Comparison of ENCODE assay signal across 23 mouse cellular contexts in the genomic region with DNA sequence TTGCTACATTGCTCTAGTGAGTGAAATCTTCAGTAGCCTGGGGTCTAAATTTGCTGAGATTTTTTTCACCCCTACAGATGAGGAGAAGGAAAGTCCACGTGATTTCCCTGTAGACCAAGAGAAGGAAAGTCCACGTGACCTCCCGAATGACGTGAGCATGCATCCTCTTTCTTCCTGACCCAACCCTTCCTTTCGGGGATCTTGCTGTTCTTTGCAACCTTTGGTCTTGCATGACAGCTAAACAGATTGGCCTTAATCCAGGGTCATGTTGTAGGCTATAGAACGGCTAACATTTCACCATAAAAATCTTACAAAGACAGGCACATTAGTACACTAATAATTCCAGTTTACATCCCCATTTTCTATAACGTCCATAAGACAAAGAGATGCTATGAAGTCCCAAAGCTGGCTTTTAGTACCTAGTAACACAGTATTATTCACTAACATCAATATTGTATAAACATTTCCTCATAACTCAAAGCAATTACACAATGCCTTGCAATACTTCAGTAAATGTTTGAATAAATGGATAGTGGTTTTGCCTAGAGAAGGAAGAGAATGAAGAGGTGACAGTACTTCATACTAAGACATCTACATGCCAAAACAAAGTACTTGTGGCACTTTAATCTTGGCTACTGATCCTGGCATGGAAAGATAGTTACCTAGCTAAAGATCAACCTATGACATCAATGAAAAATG. TPM values are rescaled to one million over a fixed set of nuclear protein-coding genes. Genes with fewer than 3 reads are reported as not detected.
DNase-seq lines count a peak whose midpoint lies in the region; ATAC-seq and TF ChIP-seq lines count a peak whose summit lies in the region.
"Had no signal": no experiment of that assay in that cellular context is flagged by ENCODE, and none has a peak within 500 bp of the region (broad histone marks: within the 10 kb centered on the region; RNA-seq: fewer than 3 reads in every experiment).

No protein-coding gene starts in this region.

- H3K9ac ChIP-seq in intestine, embryonic 14.5 days (ENCODE audit: low read length): no peak overlapping the region
- no peak overlapping the region for H3K9ac ChIP-seq in intestine, embryonic 15.5 days
- H3K9ac ChIP-seq in intestine, postnatal 0 days (ENCODE audit: low read depth, low read length): no peak overlapping the region
- H3K9ac ChIP-seq: forebrain, postnatal 0 days; heart, embryonic 12.5 days; liver, embryonic 13.5 days had no signal

- H3K4me3 ChIP-seq in intestine, embryonic 14.5 days (ENCODE audit: low read depth, low read length): no peak overlapping the region
- no peak overlapping the region for H3K4me3 ChIP-seq in intestine, embryonic 15.5 days (replicated peaks)
- no peak overlapping the region for H3K4me3 ChIP-seq in lung, adult 2 months (replicated peaks; ENCODE audit: extremely low read depth, low read depth, low read length)
- H3K4me3 ChIP-seq in intestine, postnatal 0 days (ENCODE audit: low read depth, low read length): no peak overlapping the region
- H3K4me3 ChIP-seq: gastrocnemius, adult 2 months; heart, embryonic 12.5 days; liver, embryonic 13.5 days had no signal

- H3K4me2 ChIP-seq in intestine, embryonic 14.5 days (ENCODE audit: low read length): no peak overlapping the region
- H3K4me2 ChIP-seq in intestine, embryonic 15.5 days (replicated peaks): no peak overlapping the region
- H3K4me2 ChIP-seq in intestine, postnatal 0 days (replicated peaks; ENCODE audit: low read depth): no peak overlapping the region
- H3K4me2 ChIP-seq: heart, embryonic 12.5 days; liver, embryonic 13.5 days had no signal

- no peak for TF ChIP-seq CTCF in lung, adult 2 months (IDR thresholded peaks at IDR 0.05; ENCODE audit: insufficient read depth, low read length)
- TF ChIP-seq CTCF in intestine, postnatal 0 days (IDR thresholded peaks at IDR 0.05; ENCODE audit: low read depth): no peak

- H3K4me1 ChIP-seq in intestine, embryonic 14.5 days (replicated peaks; ENCODE audit: control insufficient read depth, insufficient read depth, low read length): no peaks in the 10 kb centered on the region
- no peaks in the 10 kb centered on the region for H3K4me1 ChIP-seq in intestine, embryonic 15.5 days (replicated peaks)
- H3K4me1 ChIP-seq in lung, adult 2 months (ENCODE audit: control insufficient read depth, insufficient read depth, low read length): peaks cover 13% of the 10 kb centered on the region
- H3K4me1 ChIP-seq in intestine, postnatal 0 days (replicated peaks; ENCODE audit: control insufficient read depth, insufficient read depth, low read length): no peaks in the 10 kb centered on the region; the same call in 1 of the 2 replicates

- H3K36me3 ChIP-seq in intestine, embryonic 14.5 days (ENCODE audit: control insufficient read depth, insufficient read depth, low read length): peaks cover 96% of the 10 kb centered on the region
- peaks cover 21% of the 10 kb centered on the region for H3K36me3 ChIP-seq in intestine, embryonic 15.5 days
- peaks cover 54% of the 10 kb centered on the region for H3K36me3 ChIP-seq in intestine, postnatal 0 days (ENCODE audit: control insufficient read depth, insufficient read depth)

- 90% methylated on average over 7 of the region's 7 CpGs for WGBS in intestine, embryonic 14.5 days
- 80% methylated on average over 7 of the region's 7 CpGs for WGBS in intestine, embryonic 15.5 days
- 52% methylated on average over 7 of the region's 7 CpGs for WGBS in lung, adult 2 months
- WGBS in intestine, postnatal 0 days: 49% methylated on average over 7 of the region's 7 CpGs

- no peak overlapping the region for H3K27ac ChIP-seq in intestine, embryonic 14.5 days (ENCODE audit: low read depth)
- H3K27ac ChIP-seq in intestine, embryonic 15.5 days: no peak overlapping the region
- peak overlapping the region; percentile 60; the same call in 1 of the 2 replicates for H3K27ac ChIP-seq in intestine, postnatal 0 days (ENCODE audit: low read depth, low read length)
- H3K27ac ChIP-seq: gastrocnemius, adult 2 months; hindbrain, postnatal 0 days; liver, embryonic 13.5 days had no signal

- no peaks in the 10 kb centered on the region for H3K27me3 ChIP-seq in intestine, embryonic 14.5 days (replicated peaks; ENCODE audit: control insufficient read depth, insufficient read depth, low read length)
- H3K27me3 ChIP-seq in intestine, embryonic 15.5 days (replicated peaks): no peaks in the 10 kb centered on the region
- H3K27me3 ChIP-seq in intestine, postnatal 0 days (replicated peaks; ENCODE audit: control insufficient read depth, insufficient read depth, low read length): no peaks in the 10 kb centered on the region
- H3K27me3 ChIP-seq: heart, embryonic 12.5 days; liver, embryonic 13.5 days had no signal

- H3K9me3 ChIP-seq in intestine, embryonic 14.5 days (ENCODE audit: control insufficient read depth, low read length): no peaks in the 10 kb centered on the region
- no peaks in the 10 kb centered on the region for H3K9me3 ChIP-seq in intestine, embryonic 15.5 days
- no peaks in the 10 kb centered on the region for H3K9me3 ChIP-seq in intestine, postnatal 0 days (ENCODE audit: control insufficient read depth)
- H3K9me3 ChIP-seq: heart, embryonic 12.5 days; liver, embryonic 13.5 days had no signal

- no peak for ATAC-seq in intestine, embryonic 14.5 days (replicated peaks; ENCODE audit: low FRiP score, low TSS enrichment, low read depth)
- no peak for ATAC-seq in intestine, embryonic 15.5 days
- ATAC-seq in intestine, postnatal 0 days: peak; percentile 75
- ATAC-seq in monocyte, adult 5-6 weeks (replicated peaks; ENCODE audit: insufficient number of reproducible peaks, low FRiP score, low TSS enrichment, poor library complexity, severe bottlenecking): 0 out of 2 replicates have a peak, but pooled peaks have one; percentile 29
- ATAC-seq in inflammation-experienced regulatory T-cells, adult 6 months: no peak
- ATAC-seq: forebrain, postnatal 0 days; hindbrain, postnatal 0 days had no signal

- TF ChIP-seq POLR2A in lung, adult 2 months (IDR thresholded peaks at IDR 0.05; ENCODE audit: borderline replicate concordance, extremely low read depth, low read depth, low read length): no peak

- DNase-seq in intestine, embryonic 14.5 days (ENCODE audit: low spot score): peak; percentile 25
- DNase-seq in lung, adult 18-20 months: peak; percentile 41 to 66
- no peak for DNase-seq in lung, adult 2 months
- DNase-seq in frontal cortex, adult 2 months (ENCODE audit: extremely low spot score in 1 of 2, low spot score in 1 of 2): no peak
- DNase-seq: adrenal gland, postnatal 36 days; cerebellum, adult 8-10 months; forebrain, postnatal 0 days; gastrocnemius, adult 2 months; heart, postnatal 36 days; layer of hippocampus, postnatal 36 days; left cerebral cortex, postnatal 4 days; liver, embryonic 13.5 days; midbrain, embryonic 14.5 days; right cerebral cortex, adult 18-20 months had no signal

RNA-seq across cellular contexts. Expression of a gene that starts 21.2 kb away (rescaled TPM):
- polyA plus RNA-seq in intestine, embryonic 14.5 days (2014; fragmentation: Nextera tagmentation; extraction: Ambion mirVana): 0.93 and 1.6 TPM in 2 replicates
- polyA plus RNA-seq in intestine, embryonic 15.5 days (2015; fragmentation: Nextera tagmentation; extraction: Ambion mirVana): 1.9 and 2.8 TPM in 2 replicates
- polyA plus RNA-seq in lung, adult 2 months (2012; rRNA removed): 0.24 TPM in 1 of 2 replicates, not detected in the other
- polyA plus RNA-seq in intestine, postnatal 0 days (2015; fragmentation: Nextera tagmentation; extraction: Ambion mirVana): 0.43 and 0.80 TPM in 2 replicates
- not detected in 3 replicates for total RNA-seq in monocyte, adult 5-6 weeks (2017)
- 0.53 and 0.58 TPM in 2 replicates for polyA plus RNA-seq in frontal cortex, adult 2 months (2012; rRNA removed)
- polyA plus RNA-seq in inflammation-experienced regulatory T-cells, adult 6 months (2017; shearing (Covaris generic)): not detected
- total RNA-seq: heart, postnatal 36 days; hindbrain, postnatal 0 days; layer of hippocampus, adult 18-20 months; layer of hippocampus, postnatal 36 days had no signal

RNA-seq across cellular contexts. Expression of a gene that starts 27.3 kb away (rescaled TPM):
- polyA plus RNA-seq in intestine, embryonic 14.5 days (2014; fragmentation: Nextera tagmentation; extraction: Ambion mirVana): 38.6 and 42.2 TPM in 2 replicates
- 49.9 and 53.6 TPM in 2 replicates for polyA plus RNA-seq in intestine, embryonic 15.5 days (2015; fragmentation: Nextera tagmentation; extraction: Ambion mirVana)
- polyA plus RNA-seq in lung, adult 2 months (2012; rRNA removed): 77.5 and 84.7 TPM in 2 replicates
- 17.6 and 18.2 TPM in 2 replicates for polyA plus RNA-seq in intestine, postnatal 0 days (2015; fragmentation: Nextera tagmentation; extraction: Ambion mirVana)
- 15.6 to 22.0 TPM (median 18.4 TPM) in 3 replicates for total RNA-seq in monocyte, adult 5-6 weeks (2017)
- 188 and 230 TPM in 2 replicates for polyA plus RNA-seq in frontal cortex, adult 2 months (2012; rRNA removed)
- 10 to 100 TPM; 15.6 to 26.4 (median 18.1) TPM for polyA plus RNA-seq in inflammation-experienced regulatory T-cells, adult 6 months (2017; shearing (Covaris generic))

RNA-seq across cellular contexts. Expression of a gene that starts 32.2 kb away (rescaled TPM):
- polyA plus RNA-seq in intestine, embryonic 14.5 days (2014; fragmentation: Nextera tagmentation; extraction: Ambion mirVana): 171 and 182 TPM in 2 replicates
- polyA plus RNA-seq in intestine, embryonic 15.5 days (2015; fragmentation: Nextera tagmentation; extraction: Ambion mirVana): 165 and 183 TPM in 2 replicates
- polyA plus RNA-seq in lung, adult 2 months (2012; rRNA removed): 15.9 and 29.5 TPM in 2 replicates
- polyA plus RNA-seq in intestine, postnatal 0 days (2015; fragmentation: Nextera tagmentation; extraction: Ambion mirVana): 99.6 and 101 TPM in 2 replicates
- 156 to 172 TPM (median 164 TPM) in 3 replicates for total RNA-seq in monocyte, adult 5-6 weeks (2017)
- polyA plus RNA-seq in frontal cortex, adult 2 months (2012; rRNA removed): 37.3 and 37.5 TPM in 2 replicates
- polyA plus RNA-seq in inflammation-experienced regulatory T-cells, adult 6 months (2017; shearing (Covaris generic)): 100 to 1,000 TPM in 1 of 3 experiments, 10 to 100 TPM in 2; 90.7 to 140 (median 97.6) TPM

RNA-seq across cellular contexts. Expression of a gene that starts 40.9 kb away (rescaled TPM):
- polyA plus RNA-seq in intestine, embryonic 14.5 days (2014; fragmentation: Nextera tagmentation; extraction: Ambion mirVana): 0.04 and 0.26 TPM in 2 replicates
- polyA plus RNA-seq in intestine, embryonic 15.5 days (2015; fragmentation: Nextera tagmentation; extraction: Ambion mirVana): 0.15 and 0.21 TPM in 2 replicates
- polyA plus RNA-seq in lung, adult 2 months (2012; rRNA removed): not detected in 2 replicates
- 0.05 and 0.13 TPM in 2 replicates for polyA plus RNA-seq in intestine, postnatal 0 days (2015; fragmentation: Nextera tagmentation; extraction: Ambion mirVana)
- total RNA-seq in monocyte, adult 5-6 weeks (2017): not detected in 3 replicates
- 15.0 and 15.1 TPM in 2 replicates for polyA plus RNA-seq in frontal cortex, adult 2 months (2012; rRNA removed)
- polyA plus RNA-seq in inflammation-experienced regulatory T-cells, adult 6 months (2017; shearing (Covaris generic)): not detected
- total RNA-seq: common myeloid progenitor, adult 5-6 weeks; gastrocnemius, adult 2 months; heart, postnatal 36 days had no signal
- polyA plus RNA-seq: liver, embryonic 13.5 days; spleen, adult 2 months had no signal

Comparison
In these comparisons a context has a peak if more than half of its experiments do, and no peak if none do; other contexts are left out.
1. ATAC-seq: peak in intestine, postnatal 0 days (single experiment) and monocyte, adult 5-6 weeks (single experiment); none in intestine, embryonic 14.5 days (single experiment), intestine, embryonic 15.5 days (single experiment) and inflammation-experienced regulatory T-cells, adult 6 months (single experiment).
2. DNase-seq: peak in intestine, embryonic 14.5 days (single experiment) and lung, adult 18-20 months (2 of 2); none in lung, adult 2 months (single experiment) and frontal cortex, adult 2 months (0 of 2).